Mouse (Mus musculus): Measurements from ENCODE around the gene Mical3.

- no peak for TF ChIP-seq CTCF (IDR thresholded peaks at IDR 0.05; ENCODE audit: control insufficient read depth, insufficient read depth, insufficient read length)
- no peak for TF ChIP-seq MAX (IDR thresholded peaks at IDR 0.05)
- no peak for TF ChIP-seq MYOG (IDR thresholded peaks at IDR 0.05; ENCODE audit: control insufficient read depth, extremely low read depth, insufficient read length)
- TF ChIP-seq CEBPB (IDR thresholded peaks at IDR 0.05; ENCODE audit: low read depth) = no peak
- no peak for TF ChIP-seq USF1 (IDR thresholded peaks at IDR 0.05; ENCODE audit: low read depth)
- no peak for TF ChIP-seq MYOD1 (IDR thresholded peaks at IDR 0.05; ENCODE audit: control insufficient read depth, insufficient read length, low read depth)
Observed at GRCm38 (mm10) chr6:120915649-120915975, 215.2 kb downstream of the Mical3 start.

Measured in C2C12 (cell line).